Mouse (Mus musculus): ENCODE results near the gene Gstm3. TPM values are rescaled to one million over a fixed set of nuclear protein-coding genes. Genes with fewer than 3 reads are reported as not detected.

The Gstm3 gene
- 0.30 TPM for polyA plus RNA-seq (2014; fragmentation: Illumina TruSeq; extraction: RNeasy Lipid Tissue Mini Kit (QIAGEN cat#74804); ENCODE audit: insufficient read depth, low read depth, low replicate concordance)

GRCm38 (mm10) chr3:107968724-107969395 is at the start of gene Gstm3:
Gene Gstm3 (minus strand): TSS chr3:107969283.

GRCm38 (mm10) chr3:108017473-108018189 is 48.5 kb upstream of the Gstm3 start, which contains the start of gene Gstm1:
Gene Gstm1 (minus strand): TSS chr3:108017973.

GRCm38 (mm10) chr3:107986041-107986562 is 17.0 kb upstream of the Gstm3 start, which contains the start of gene Gstm2:
Gene Gstm2 (minus strand): TSS chr3:107986453.

GRCm38 (mm10) chr3:107943239-107943990 is 25.7 kb downstream of the Gstm3 start, which contains the start of gene Gstm6:
Gene Gstm6 (minus strand): TSS chr3:107943749.

GRCm38 (mm10) chr3:107931670-107932069 is 37.4 kb downstream of the Gstm3 start, which contains the start of gene Gstm7:
Gene Gstm7 (minus strand): TSS chr3:107931817.

Other genes with a start within 250 kb of the Gstm3 start
- 14.3 TPM for gene Csf1, start 208.8 kb downstream of the Gstm3 start, polyA plus RNA-seq (2014; fragmentation: Illumina TruSeq; extraction: RNeasy Lipid Tissue Mini Kit (QIAGEN cat#74804); ENCODE audit: insufficient read depth, low read depth, low replicate concordance)
- not detected for gene Eps8l3, start 92.1 kb downstream of the Gstm3 start, polyA plus RNA-seq (2014; fragmentation: Illumina TruSeq; extraction: RNeasy Lipid Tissue Mini Kit (QIAGEN cat#74804); ENCODE audit: insufficient read depth, low read depth, low replicate concordance)
- gene Gstm5, start 73.5 kb downstream of the Gstm3 start, polyA plus RNA-seq (2014; fragmentation: Illumina TruSeq; extraction: RNeasy Lipid Tissue Mini Kit (QIAGEN cat#74804); ENCODE audit: insufficient read depth, low read depth, low replicate concordance), result 28.6 TPM
- gene Gstm7, start 37.5 kb downstream of the Gstm3 start, polyA plus RNA-seq (2014; fragmentation: Illumina TruSeq; extraction: RNeasy Lipid Tissue Mini Kit (QIAGEN cat#74804); ENCODE audit: insufficient read depth, low read depth, low replicate concordance), result 7.9 TPM
- 5.0 TPM for gene Gstm6, start 25.5 kb downstream of the Gstm3 start, polyA plus RNA-seq (2014; fragmentation: Illumina TruSeq; extraction: RNeasy Lipid Tissue Mini Kit (QIAGEN cat#74804); ENCODE audit: insufficient read depth, low read depth, low replicate concordance)
- 236 TPM for gene Gstm2, start 17.2 kb upstream of the Gstm3 start, polyA plus RNA-seq (2014; fragmentation: Illumina TruSeq; extraction: RNeasy Lipid Tissue Mini Kit (QIAGEN cat#74804); ENCODE audit: insufficient read depth, low read depth, low replicate concordance)
- gene Gstm1, start 48.7 kb upstream of the Gstm3 start, polyA plus RNA-seq (2014; fragmentation: Illumina TruSeq; extraction: RNeasy Lipid Tissue Mini Kit (QIAGEN cat#74804); ENCODE audit: insufficient read depth, low read depth, low replicate concordance), result 591 TPM
- gene Gstm4, start 75.6 kb upstream of the Gstm3 start, polyA plus RNA-seq (2014; fragmentation: Illumina TruSeq; extraction: RNeasy Lipid Tissue Mini Kit (QIAGEN cat#74804); ENCODE audit: insufficient read depth, low read depth, low replicate concordance), result 15.8 TPM
- gene Ampd2, start 117.4 kb upstream of the Gstm3 start, polyA plus RNA-seq (2014; fragmentation: Illumina TruSeq; extraction: RNeasy Lipid Tissue Mini Kit (QIAGEN cat#74804); ENCODE audit: insufficient read depth, low read depth, low replicate concordance), result 11.1 TPM
- not detected for gene Gnat2, start 123.5 kb upstream of the Gstm3 start, polyA plus RNA-seq (2014; fragmentation: Illumina TruSeq; extraction: RNeasy Lipid Tissue Mini Kit (QIAGEN cat#74804); ENCODE audit: insufficient read depth, low read depth, low replicate concordance)
- 49.2 TPM for gene Gnai3, start 176.9 kb upstream of the Gstm3 start, polyA plus RNA-seq (2014; fragmentation: Illumina TruSeq; extraction: RNeasy Lipid Tissue Mini Kit (QIAGEN cat#74804); ENCODE audit: insufficient read depth, low read depth, low replicate concordance)
- gene Gpr61, start 185.6 kb upstream of the Gstm3 start, polyA plus RNA-seq (2014; fragmentation: Illumina TruSeq; extraction: RNeasy Lipid Tissue Mini Kit (QIAGEN cat#74804); ENCODE audit: insufficient read depth, low read depth, low replicate concordance), result not detected
- gene Amigo1, start 217.1 kb upstream of the Gstm3 start, polyA plus RNA-seq (2014; fragmentation: Illumina TruSeq; extraction: RNeasy Lipid Tissue Mini Kit (QIAGEN cat#74804); ENCODE audit: insufficient read depth, low read depth, low replicate concordance), result 5.9 TPM
- 6.2 TPM for gene Cyb561d1, start 231.9 kb upstream of the Gstm3 start, polyA plus RNA-seq (2014; fragmentation: Illumina TruSeq; extraction: RNeasy Lipid Tissue Mini Kit (QIAGEN cat#74804); ENCODE audit: insufficient read depth, low read depth, low replicate concordance)
- 2.5 TPM for gene Atxn7l2, start 241.7 kb upstream of the Gstm3 start, polyA plus RNA-seq (2014; fragmentation: Illumina TruSeq; extraction: RNeasy Lipid Tissue Mini Kit (QIAGEN cat#74804); ENCODE audit: insufficient read depth, low read depth, low replicate concordance)

Data from lung, adult 10 weeks (tissue).